Mouse (Mus musculus) embryonic facial prominence, embryonic 12.5 days (tissue): ENCODE results near the gene Cenpx. TPM values are rescaled to one million over a fixed set of nuclear protein-coding genes. Genes with fewer than 3 reads are reported as not detected.

Source experiments
- ATAC-seq: fragments of 200-750 bp; cut with Nextera tagmentation; 2 replicates; pipeline ENCODE4 v1.8.0; 2017; ENCODE audit not compliant: insufficient number of reproducible peaks, insufficient read depth, low FRiP score, low TSS enrichment
- H3K27ac ChIP-seq: fragments of 300-500 bp; sonication (generic); 2 replicates; pipeline ENCODE4 v1.5.1; 2016; ENCODE audit warnings: mild to moderate bottlenecking
- H3K27me3 ChIP-seq: fragments of 300-500 bp; sonication (generic); 2 replicates; pipeline ENCODE4 v1.6.1; 2016; ENCODE audit warnings: mild to moderate bottlenecking, moderate library complexity
- H3K36me3 ChIP-seq: fragments of 300-500 bp; sonication (generic); 2 replicates; pipeline ENCODE4 v1.6.1; 2016; ENCODE audit warnings: mild to moderate bottlenecking
- H3K4me1 ChIP-seq: fragments of 300-500 bp; sonication (generic); 2 replicates; pipeline ENCODE4 v1.6.1; 2016
- H3K4me2 ChIP-seq: fragments of 300-500 bp; sonication (generic); replicated peaks from 2 replicates; pipeline ENCODE4 v1.6.1; 2016; ENCODE audit warnings: mild to moderate bottlenecking, moderate library complexity
- H3K4me3 ChIP-seq: fragments of 300-500 bp; sonication (generic); 2 replicates; pipeline ENCODE4 v1.5.1; 2016; ENCODE audit warnings: mild to moderate bottlenecking
- H3K9ac ChIP-seq: fragments of 300-500 bp; sonication (generic); 2 replicates; pipeline ENCODE4 v1.6.1; 2016; ENCODE audit warnings: mild to moderate bottlenecking, moderate library complexity
- H3K9me3 ChIP-seq: fragments of 300-500 bp; sonication (generic); 2 replicates; pipeline ENCODE4 v1.6.1; 2016; ENCODE audit warnings: mild to moderate bottlenecking, moderate library complexity
- WGBS: fragments of 180-500 bp; shearing (Covaris S2); methylation state at CpG from one replicate; pipeline ENCODE4 v1.1.7; 2016; 5-methylcytosine and 5-hydroxymethylcytosine counted together
- polyA plus RNA-seq: library from polyadenylated mRNA; unstranded; fragments of >200 nt; fragmentation: Nextera tagmentation; extraction: Ambion mirVana; gene quantifications from 2 replicates; pipeline ENCODE4 v1.2.1, GENCODE M21; 2016

Gene Cenpx
- polyA plus RNA-seq, 1 experiment from 2014 or later, result 131 TPM

GRCm38 (mm10) chr11:120722067-120722630 is 8.6 kb upstream of the Cenpx start:
- no peak for ATAC-seq
- Histone ChIP-seq H3K36me3 (peaks cover 33% of the 10 kb centered on the region), H3K27ac (no peak overlapping the region), H3K27me3 (peaks cover 14% of the 10 kb centered on the region; the same call in 1 of the 2 replicates), H3K4me2 (peak overlapping the region; percentile 93), H3K4me1 (peaks cover 17% of the 10 kb centered on the region), H3K4me3 (peak overlapping the region; percentile 67), H3K9me3 (no peaks in the 10 kb centered on the region), H3K9ac (peak overlapping the region; percentile 86)
- WGBS, result 18% methylated on average over 21 of the region's 21 CpGs

DNA sequence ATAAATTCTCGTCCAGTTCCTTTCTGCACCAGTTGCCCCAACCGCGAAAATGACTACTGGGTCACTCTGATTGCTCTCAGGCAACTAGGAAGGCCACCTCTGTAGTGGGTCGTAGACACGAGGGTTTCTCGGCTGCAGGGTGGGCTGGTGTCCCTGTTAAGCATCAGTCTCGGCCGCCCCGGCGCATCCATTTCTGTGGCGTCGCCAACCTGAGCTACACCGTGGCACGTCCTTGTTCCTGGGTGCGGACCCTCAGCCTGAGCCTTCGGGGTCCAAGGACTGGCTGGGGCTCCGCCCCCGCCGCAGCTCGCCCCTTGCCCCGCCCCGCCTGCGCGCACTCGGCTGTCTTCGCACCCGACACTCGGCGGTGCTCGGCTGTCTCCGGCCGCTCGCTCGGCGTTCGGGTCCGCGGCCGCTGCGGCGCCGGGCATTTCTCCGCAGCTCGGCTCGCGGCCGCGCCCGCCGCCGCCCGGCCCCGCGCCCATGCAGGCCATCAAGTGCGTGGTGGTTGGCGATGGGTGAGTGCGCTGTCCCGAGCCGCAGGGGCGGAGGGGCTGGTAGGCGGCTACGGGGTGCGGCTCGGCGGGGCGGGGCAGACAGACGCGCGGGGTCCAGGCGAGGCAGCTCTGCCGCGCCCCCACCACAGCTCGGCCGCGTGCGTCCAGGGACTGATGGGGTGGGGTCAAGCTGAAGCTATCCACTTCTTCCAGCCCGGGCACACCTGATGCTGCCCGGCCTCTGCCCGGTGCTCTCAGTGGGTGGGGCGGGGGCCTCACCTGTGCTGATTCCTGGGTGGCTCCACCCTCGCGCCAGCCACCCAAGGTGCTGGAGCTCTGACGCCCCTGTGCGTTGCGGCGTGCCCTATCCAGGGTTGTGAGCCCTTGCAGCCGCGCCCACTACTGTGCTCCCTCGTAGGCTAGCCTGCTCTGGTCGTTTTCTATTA is 7.9 kb upstream of the Cenpx start, which contains the start of gene Rac3:
Gene Rac3 (plus strand): TSS at position 347 of the 943 bp plus-strand sequence.
- no peak within 1 kb of the TSS for H3K27ac ChIP-seq
- H3K27me3 ChIP-seq, result peaks cover 14% of the 10 kb centered on the region; the same call in 1 of the 2 replicates
- no peaks in the 10 kb centered on the region for H3K9me3 ChIP-seq
- peaks cover 13% of the 10 kb centered on the region for H3K4me1 ChIP-seq
- 1% methylated on average over 89 of the region's 90 CpGs for WGBS
- peak within 1 kb of the TSS; percentile 67 for H3K4me3 ChIP-seq
- H3K9ac ChIP-seq, result peak within 1 kb of the TSS; percentile 86
- peak within 1 kb of the TSS; percentile 93 for H3K4me2 ChIP-seq
- peak; percentile 76 for ATAC-seq
- H3K36me3 ChIP-seq, result peaks cover 38% of the 10 kb centered on the region

DNA sequence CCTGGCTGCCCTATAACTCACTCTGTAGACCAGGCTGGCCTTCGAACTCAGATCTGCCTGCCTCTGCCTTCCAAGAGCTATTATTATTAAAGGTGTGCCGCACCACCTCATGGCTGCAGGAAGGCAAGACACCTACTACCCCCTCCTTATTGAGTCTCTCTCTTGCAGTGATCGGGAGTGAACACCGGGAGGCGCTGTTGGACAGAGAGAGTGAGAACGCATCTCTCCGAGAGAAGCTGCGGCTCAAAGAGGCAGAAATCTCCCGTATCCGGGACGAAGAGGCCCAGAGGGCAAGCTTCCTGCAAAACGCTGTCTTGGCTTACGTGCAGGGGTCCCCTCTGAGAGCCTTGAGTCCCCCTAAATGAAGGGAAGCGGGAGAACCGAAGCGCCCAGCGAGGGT is 6.9 kb upstream of the Cenpx start:
- peaks cover 11% of the 10 kb centered on the region for H3K4me1 ChIP-seq
- peaks cover 9% of the 10 kb centered on the region; the same call in 1 of the 2 replicates for H3K27me3 ChIP-seq
- no peaks in the 10 kb centered on the region for H3K9me3 ChIP-seq
- peaks cover 45% of the 10 kb centered on the region for H3K36me3 ChIP-seq
- H3K9ac ChIP-seq, result peak overlapping the region; percentile 86
- peak overlapping the region; percentile 67 for H3K4me3 ChIP-seq
- 9% methylated on average over 17 of the region's 17 CpGs for WGBS
- peak overlapping the region; percentile 93 for H3K4me2 ChIP-seq
- no peak for ATAC-seq
- no peak overlapping the region for H3K27ac ChIP-seq

GRCm38 (mm10) chr11:120719841-120720376 is 6.4 kb upstream of the Cenpx start:
- H3K9ac ChIP-seq, result no peak overlapping the region
- no peak overlapping the region for H3K4me3 ChIP-seq
- no peak overlapping the region for H3K4me2 ChIP-seq
- H3K4me1 ChIP-seq, result peaks cover 11% of the 10 kb centered on the region
- WGBS, result 92% methylated on average over 13 of the region's 13 CpGs
- H3K27ac ChIP-seq, result no peak overlapping the region
- H3K9me3 ChIP-seq, result no peaks in the 10 kb centered on the region
- peaks cover 9% of the 10 kb centered on the region; the same call in 1 of the 2 replicates for H3K27me3 ChIP-seq
- ATAC-seq, result no peak
- peaks cover 49% of the 10 kb centered on the region for H3K36me3 ChIP-seq

- H3K9ac ChIP-seq, result no peak overlapping the region
- H3K4me1 ChIP-seq, result peaks cover 18% of the 10 kb centered on the region
- ATAC-seq, result no peak
- 91% methylated on average over 9 of the region's 9 CpGs for WGBS
- H3K27me3 ChIP-seq, result peaks cover 9% of the 10 kb centered on the region; the same call in 1 of the 2 replicates
- H3K4me2 ChIP-seq, result no peak overlapping the region
- no peaks in the 10 kb centered on the region for H3K9me3 ChIP-seq
- peaks cover 49% of the 10 kb centered on the region for H3K36me3 ChIP-seq
- H3K27ac ChIP-seq, result no peak overlapping the region
- no peak overlapping the region for H3K4me3 ChIP-seq
Observed at GRCm38 (mm10) chr11:120719242-120719641, 5.7 kb upstream of the Cenpx start.

GRCm38 (mm10) chr11:120715131-120715530 is 1.6 kb upstream of the Cenpx start:
- peaks cover 21% of the 10 kb centered on the region for H3K4me1 ChIP-seq
- H3K36me3 ChIP-seq, result peaks cover 52% of the 10 kb centered on the region
- 85% methylated on average over 9 of the region's 9 CpGs for WGBS
- peak overlapping the region; percentile 99; the same call in 1 of the 2 replicates for H3K4me2 ChIP-seq
- no peak overlapping the region for H3K9ac ChIP-seq
- no peak for ATAC-seq
- no peak overlapping the region for H3K4me3 ChIP-seq
- no peaks in the 10 kb centered on the region for H3K9me3 ChIP-seq
- no peaks in the 10 kb centered on the region for H3K27me3 ChIP-seq
- no peak overlapping the region for H3K27ac ChIP-seq

DNA sequence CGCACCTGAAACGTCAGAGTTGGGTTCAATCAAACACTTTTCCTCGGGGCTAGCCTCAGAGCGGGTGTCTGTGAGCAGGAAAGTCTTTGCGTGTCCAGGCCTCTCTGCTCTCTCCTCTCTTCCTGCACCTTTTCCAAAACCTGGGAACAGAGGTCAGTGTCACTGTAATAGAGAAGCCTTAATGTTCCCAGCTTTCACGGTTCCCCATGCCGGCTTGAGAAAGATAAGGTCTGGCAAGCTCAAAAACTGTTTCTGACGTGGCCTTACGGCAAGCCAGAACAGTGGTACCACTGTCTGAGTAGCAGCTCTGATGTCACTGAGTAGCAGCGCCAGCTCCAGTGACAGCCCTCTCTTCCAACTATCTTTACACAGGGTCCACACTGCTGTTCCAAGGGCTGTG is 1.0 kb upstream of the Cenpx start:
- H3K36me3 ChIP-seq, result peaks cover 53% of the 10 kb centered on the region
- 46% methylated on average over 10 of the region's 10 CpGs for WGBS
- H3K9me3 ChIP-seq, result no peaks in the 10 kb centered on the region
- peak overlapping the region; percentile 57 for H3K4me3 ChIP-seq
- no peak overlapping the region for H3K27ac ChIP-seq
- H3K27me3 ChIP-seq, result no peaks in the 10 kb centered on the region
- peaks cover 21% of the 10 kb centered on the region for H3K4me1 ChIP-seq
- no peak for ATAC-seq
- H3K9ac ChIP-seq, result peak overlapping the region; percentile 70
- peak overlapping the region; percentile 99 for H3K4me2 ChIP-seq

GRCm38 (mm10) chr11:120712771-120713568 is 568 bp downstream of the Cenpx start:
- 1% methylated on average over 38 of the region's 38 CpGs for WGBS
- ATAC-seq, result peak; percentile 50
- H3K4me1 ChIP-seq, result peaks cover 21% of the 10 kb centered on the region
- peak overlapping the region; percentile 57 for H3K4me3 ChIP-seq
- peak overlapping the region; percentile 99 for H3K4me2 ChIP-seq
- H3K9ac ChIP-seq, result peak overlapping the region; percentile 61
- no peaks in the 10 kb centered on the region for H3K9me3 ChIP-seq
- no peaks in the 10 kb centered on the region for H3K27me3 ChIP-seq
- H3K27ac ChIP-seq, result peak overlapping the region; percentile 69
- H3K36me3 ChIP-seq, result peaks cover 50% of the 10 kb centered on the region

DNA sequence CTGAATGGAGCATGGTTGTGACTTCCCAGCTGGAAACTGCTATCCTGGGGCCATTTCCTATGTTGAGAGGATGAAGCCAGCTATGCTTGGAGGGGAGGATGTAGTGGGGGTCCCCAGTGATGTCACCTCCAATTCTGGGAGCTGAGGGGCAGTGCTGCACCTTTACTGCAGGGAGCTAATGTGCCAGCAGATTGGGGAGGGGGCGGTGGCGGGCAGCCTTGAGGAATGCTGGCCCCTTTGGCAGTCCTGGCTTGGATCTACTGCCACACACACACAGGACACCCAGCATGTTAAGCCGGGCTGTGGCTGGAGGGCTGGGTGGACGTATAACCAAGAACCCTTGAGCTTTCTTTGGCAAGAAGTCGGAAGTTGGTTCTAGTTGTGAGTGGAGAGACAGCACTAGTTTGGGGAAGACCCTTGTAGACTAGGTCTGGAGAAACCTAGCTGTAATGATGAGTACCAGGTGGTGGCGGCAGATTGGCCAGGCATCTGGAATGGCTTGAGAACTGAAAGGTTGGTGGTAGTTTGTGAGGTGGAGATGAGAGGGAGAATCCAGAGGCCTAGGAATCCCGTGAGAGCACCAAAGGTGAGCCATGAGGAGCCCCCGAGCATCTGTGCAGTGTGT is 1.4 kb downstream of the Cenpx start:
- Histone ChIP-seq H3K36me3 (peaks cover 41% of the 10 kb centered on the region), H3K4me1 (peaks cover 29% of the 10 kb centered on the region), H3K27ac (no peak overlapping the region; the same call in 1 of the 2 replicates), H3K9me3 (no peaks in the 10 kb centered on the region), H3K4me3 (0 out of 2 replicates have a peak overlapping the region, but pooled peaks have one; percentile 57), H3K4me2 (peak overlapping the region; percentile 99), H3K9ac (no peak overlapping the region), H3K27me3 (no peaks in the 10 kb centered on the region)
- WGBS, result 62% methylated on average over 8 of the region's 8 CpGs
- ATAC-seq, result no peak

DNA sequence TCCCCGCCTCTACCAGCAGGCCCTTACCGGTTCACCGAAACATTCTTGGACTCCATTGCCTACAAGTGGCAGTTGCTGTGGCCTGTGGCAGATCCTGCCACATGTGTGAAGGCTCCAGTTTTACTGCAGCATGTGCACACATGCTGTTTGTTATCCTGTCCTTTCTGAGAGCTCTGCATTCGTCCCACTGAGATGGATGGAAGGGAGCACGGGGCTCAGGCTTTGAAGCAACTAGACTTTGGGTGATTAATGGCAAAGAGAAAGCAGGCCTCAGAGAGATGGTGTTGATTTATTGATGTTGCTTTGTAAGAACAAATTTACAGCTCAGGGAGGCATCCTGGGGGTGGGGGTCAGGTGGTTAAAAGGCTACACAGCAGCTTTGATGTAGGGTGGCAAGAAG is 2.9 kb downstream of the Cenpx start:
- Histone ChIP-seq H3K4me2 (no peak overlapping the region), H3K36me3 (peaks cover 31% of the 10 kb centered on the region), H3K27me3 (no peaks in the 10 kb centered on the region), H3K9ac (no peak overlapping the region), H3K27ac (no peak overlapping the region), H3K4me1 (peaks cover 44% of the 10 kb centered on the region), H3K9me3 (no peaks in the 10 kb centered on the region), H3K4me3 (no peak overlapping the region)
- WGBS, result 76% methylated on average over 5 of the region's 5 CpGs
- ATAC-seq, result no peak
